Mouse (Mus musculus): ENCODE measurements around the gene Park7.

- no peak for TF ChIP-seq CTCF (IDR thresholded peaks at IDR 0.05; ENCODE audit: extremely low read depth, insufficient read depth, low read length)
- no peak for TF ChIP-seq POLR2A (IDR thresholded peaks at IDR 0.05; ENCODE audit: extremely low read depth, insufficient read depth, low read length)
Measured at GRCm38 (mm10) chr4:150903091-150903742, 11.0 kb downstream of the Park7 start.

Measured in cortical plate, adult 2 months (tissue).